Mouse (Mus musculus): ENCODE measurements around the gene Hist1h3b. TPM values are rescaled to one million over a fixed set of nuclear protein-coding genes. Genes with fewer than 3 reads are reported as not detected.
"Not testable (repeated sequence)": the region's sequence is repeated elsewhere in the genome, so short reads cannot be mapped to it uniquely, and the experiment has no call there.

The Hist1h3b gene
- total RNA-seq (2021), result 100 to 1,000 TPM; 390 to 424 TPM
- long read RNA-seq, experiment 1, partial matches to known transcripts, result 0 of 1 reads
- long read RNA-seq, experiment 1, other reads (novel, unspliced or antisense), result 0 of 1 reads
- long read RNA-seq, experiment 2, result 0 reads

DNA sequence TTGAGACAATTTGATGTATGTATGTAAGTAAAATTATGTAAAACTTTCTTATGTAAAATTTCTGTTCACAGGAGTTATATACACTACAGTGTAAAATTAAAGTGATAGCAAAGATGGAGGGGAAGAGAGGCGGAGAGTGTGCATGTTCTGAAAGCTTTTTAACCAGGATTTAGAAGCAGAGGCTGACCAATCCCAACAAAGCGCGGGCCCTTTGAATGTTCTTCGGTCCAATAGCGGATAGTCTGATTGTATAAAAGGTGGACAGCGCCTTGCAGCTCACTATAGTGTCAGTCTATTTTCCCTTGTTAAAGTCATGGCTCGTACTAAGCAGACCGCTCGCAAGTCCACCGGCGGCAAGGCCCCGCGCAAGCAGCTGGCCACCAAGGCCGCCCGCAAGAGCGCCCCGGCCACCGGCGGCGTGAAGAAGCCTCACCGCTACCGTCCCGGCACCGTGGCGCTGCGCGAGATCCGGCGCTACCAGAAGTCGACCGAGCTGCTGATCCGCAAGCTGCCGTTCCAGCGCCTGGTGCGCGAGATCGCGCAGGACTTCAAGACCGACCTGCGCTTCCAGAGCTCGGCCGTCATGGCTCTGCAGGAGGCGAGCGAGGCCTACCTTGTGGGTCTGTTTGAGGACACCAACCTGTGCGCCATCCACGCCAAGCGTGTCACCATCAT, at the start of gene Hist1h3b:
TSS of gene Hist1h3b (plus strand) at position 201 of the 675 bp plus-strand sequence.
- peak; percentile 93 for DNase-seq

DNA sequence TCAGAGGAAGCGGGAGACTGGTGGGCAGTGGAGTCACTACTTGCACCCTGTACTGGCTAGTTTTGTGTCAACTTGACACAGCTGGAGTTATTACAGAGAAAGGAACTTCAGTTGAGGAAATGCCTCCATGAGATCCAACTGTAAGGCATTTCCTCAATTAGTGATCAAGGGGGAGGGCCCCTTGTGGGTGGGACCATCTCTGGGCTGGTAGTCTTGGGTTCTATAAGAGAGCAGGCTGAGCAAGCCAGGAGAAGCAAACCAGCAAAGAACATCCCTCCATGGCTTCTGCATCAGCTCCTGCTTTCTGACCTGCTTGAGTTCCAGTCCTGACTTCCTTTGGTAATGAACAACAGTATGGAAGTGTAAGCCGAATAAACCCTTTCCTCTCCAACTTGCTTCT, 49.3 kb upstream of the Hist1h3b start:
- DNase-seq, result not testable (repeated sequence)

- DNase-seq, result no peak
These were observed 46.2 kb upstream of the Hist1h3b start for GRCm38 (mm10) chr13:23705751-23706356.

DNA sequence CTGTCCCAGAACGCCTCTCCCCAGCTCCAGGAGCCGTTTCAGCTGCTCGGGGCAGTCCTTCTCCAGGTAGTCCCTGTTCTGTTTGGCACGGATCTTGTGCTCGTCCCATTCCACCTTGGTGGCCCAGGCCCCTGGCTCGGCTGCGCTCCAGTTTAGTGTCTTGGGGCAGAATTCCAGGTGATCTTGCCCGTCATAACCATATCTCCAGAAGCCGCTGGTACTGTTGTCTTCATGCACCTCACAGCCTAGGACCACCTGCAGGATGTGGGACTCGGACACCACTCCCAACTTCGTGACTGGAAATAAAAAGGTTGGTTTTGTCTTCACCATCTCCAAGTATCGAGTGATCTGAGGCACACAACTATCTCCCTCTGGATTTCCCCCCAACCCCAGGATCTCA, 45.3 kb upstream of the Hist1h3b start:
- DNase-seq, result no peak

- no peak for DNase-seq
These were observed 44.0 kb upstream of the Hist1h3b start for GRCm38 (mm10) chr13:23708041-23708440.

DNA sequence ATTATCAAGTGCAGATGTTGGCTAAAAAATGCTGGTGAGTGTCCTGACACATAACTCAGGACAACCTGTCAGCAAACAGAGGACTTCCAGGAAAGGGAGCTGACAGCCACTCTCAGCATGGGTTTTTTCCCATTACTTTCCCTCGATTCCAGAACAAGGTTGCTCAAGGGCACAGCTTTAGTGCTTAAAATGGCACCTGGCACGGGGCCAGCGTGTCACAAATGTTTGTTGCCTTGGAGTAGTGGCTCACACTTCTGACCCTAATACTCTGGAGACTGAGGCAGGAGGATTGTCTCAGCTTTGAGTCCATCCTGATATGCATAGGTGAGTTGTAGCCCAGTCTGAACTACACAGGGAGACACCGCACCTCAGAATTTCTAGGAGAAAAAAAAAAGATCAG, 43.4 kb upstream of the Hist1h3b start:
- peak; percentile 51 for DNase-seq

DNA sequence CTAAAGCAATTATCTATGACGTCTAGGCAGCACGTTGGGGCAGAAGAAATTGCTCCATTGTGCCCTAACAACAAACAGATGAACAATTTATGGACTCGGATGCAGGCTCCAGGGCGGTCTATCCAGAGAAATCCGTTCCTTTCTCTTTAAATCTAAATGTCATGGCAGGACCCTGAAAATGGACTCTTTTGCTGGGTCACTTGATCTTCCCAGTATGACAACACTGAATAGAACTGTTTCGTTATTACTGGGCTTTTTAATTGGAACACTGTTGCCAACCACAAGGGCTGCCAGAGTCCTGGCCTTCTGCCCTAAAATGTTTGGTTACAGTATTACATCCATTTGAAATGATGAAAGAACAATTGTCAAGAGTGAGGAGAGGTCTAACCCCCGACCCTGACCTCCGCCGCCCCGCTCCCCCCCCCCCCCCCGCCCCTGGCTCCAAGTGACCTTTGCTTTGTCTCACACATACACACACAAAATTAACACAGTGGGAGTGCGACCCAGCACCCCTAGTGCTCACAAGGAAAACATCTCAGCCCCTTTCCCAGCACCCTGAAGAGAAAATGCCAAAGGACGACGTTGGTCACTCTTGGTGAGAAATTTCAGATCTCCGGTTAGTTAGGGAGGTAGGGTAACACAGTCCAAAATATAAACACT, 42.2 kb upstream of the Hist1h3b start:
- DNase-seq, result no peak

DNA sequence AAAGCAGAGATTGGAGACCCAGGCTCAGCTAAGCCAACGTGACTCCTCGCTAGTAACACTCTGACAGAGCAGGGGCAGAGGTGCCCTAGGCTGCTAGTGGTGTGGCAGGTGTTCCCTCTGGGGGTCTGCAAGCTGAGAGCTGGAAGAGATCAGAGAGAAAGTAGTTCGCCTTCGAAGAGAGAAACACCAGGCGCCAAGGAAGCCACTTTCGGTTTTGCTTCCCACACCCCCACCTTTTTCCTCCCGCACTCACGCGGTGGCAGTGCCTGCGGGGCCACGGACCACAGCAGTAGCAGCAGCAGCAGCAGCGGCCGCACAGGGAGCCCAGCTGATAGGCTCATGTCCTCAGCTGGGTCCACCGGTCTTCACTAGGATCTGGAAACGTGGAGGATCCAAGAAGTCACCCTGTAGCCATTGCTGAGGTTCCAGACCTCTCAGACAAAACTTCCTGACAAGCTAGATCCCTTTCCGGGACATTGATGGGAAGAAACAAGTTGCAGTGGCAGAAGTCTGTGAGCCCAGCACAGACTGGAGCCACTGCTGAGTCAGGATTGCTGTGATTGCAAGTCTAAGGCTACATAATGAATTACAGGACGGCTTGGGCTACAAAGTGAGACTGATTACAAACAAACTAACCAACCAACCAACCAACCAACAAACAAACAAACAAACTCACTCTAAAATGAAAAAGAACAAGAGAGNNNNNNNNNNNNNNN, 41.5 kb upstream of the Hist1h3b start, which contains the start of gene Hfe:
TSS of gene Hfe (minus strand) at position 481 of the 716 bp plus-strand sequence.
- peak; percentile 74 for DNase-seq

DNA sequence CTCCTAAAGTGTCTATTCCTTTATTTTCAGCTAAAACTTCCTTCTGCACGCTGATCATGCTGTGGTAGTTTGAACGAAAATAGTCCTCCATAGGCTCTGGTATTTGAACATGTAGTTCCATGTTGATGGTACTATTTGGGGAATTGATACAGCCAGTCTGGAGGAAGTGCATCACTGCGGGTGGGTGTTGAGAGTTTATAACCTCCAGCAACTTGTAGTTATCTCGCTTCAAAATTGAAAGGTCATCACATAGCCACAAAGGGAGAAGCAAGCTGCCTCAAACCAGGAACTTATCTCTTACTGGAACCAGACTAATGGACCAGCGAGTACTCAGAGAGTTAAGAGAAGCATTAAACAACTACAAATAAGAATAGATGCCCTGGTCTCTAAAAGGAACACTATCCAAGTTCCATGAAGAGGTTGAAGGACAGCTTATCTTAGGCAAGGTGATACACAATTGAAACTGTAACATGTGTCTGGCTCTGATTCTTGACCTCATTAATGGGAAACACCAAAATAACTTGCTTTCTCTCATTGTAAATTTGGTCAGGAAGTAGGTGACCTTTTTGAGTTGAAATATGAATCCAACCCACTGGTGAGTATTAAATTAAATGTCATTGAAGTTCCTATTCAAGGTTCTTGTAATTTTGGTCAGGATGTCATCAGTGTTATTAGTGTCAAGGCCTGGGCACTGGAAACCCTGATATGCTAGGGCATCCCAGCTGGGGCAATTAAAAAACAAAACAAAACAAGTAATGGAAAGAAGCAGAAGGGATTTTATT, 35.6 kb upstream of the Hist1h3b start:
- DNase-seq, result no peak

DNA sequence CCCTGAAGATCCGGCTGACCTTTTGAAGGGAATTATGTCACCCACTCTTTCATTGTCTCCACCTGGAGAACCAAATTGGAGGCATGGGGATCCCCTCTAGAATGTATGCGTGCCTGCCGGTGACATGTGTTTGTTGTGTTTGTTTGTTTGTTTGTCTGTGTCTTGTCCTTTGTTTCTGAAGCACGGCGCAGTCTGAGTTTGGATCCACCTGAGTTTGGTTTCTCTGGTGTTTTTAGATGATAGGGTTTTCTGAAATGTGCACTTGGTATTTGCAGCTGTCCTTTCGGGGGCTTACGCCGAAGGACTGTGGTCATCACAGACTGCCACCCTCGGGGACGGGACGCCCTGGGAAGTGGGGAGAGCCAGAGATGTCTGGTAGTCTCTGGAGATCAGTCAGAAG, 34.9 kb upstream of the Hist1h3b start:
- no peak for DNase-seq

- DNase-seq, result not testable (repeated sequence)
These were observed 34.3 kb upstream of the Hist1h3b start for GRCm38 (mm10) chr13:23717593-23718245.

DNA sequence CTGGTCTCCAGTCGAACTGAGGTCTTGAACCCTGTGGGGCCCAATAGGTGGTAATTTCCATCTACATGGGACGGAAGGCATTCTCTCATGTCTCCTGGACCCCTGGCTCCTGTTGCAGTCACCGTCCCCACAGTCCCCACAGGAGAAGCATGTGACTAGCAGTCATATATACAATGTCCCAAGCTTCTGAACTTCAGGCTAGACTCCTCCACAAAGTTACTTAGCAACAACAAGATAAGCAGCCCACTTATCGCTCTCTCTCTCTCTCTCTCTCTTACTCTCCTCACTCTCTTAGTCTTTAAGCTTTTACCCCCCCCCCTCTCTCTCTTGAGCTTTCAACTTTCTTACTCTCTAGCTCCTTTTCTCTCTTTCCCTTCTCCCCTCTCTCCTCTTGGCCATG, 27.8 kb upstream of the Hist1h3b start:
- no peak for DNase-seq

- DNase-seq, result no peak
These were observed 26.9 kb upstream of the Hist1h3b start for GRCm38 (mm10) chr13:23725213-23725612.

- no peak for DNase-seq
These were observed 23.4 kb upstream of the Hist1h3b start for GRCm38 (mm10) chr13:23728472-23729191.

GRCm38 (mm10) chr13:23729192-23729525, 22.9 kb upstream of the Hist1h3b start:
- no peak for DNase-seq

- DNase-seq, result no peak
These were observed 22.4 kb upstream of the Hist1h3b start for GRCm38 (mm10) chr13:23729706-23730105.

GRCm38 (mm10) chr13:23730479-23730878, 21.6 kb upstream of the Hist1h3b start:
- peak; percentile 52 for DNase-seq

- no peak for DNase-seq
These were observed 19.8 kb upstream of the Hist1h3b start for GRCm38 (mm10) chr13:23732156-23732804.

- no peak for DNase-seq
These were observed 15.0 kb upstream of the Hist1h3b start for GRCm38 (mm10) chr13:23737091-23737490.

GRCm38 (mm10) chr13:23738041-23738440, 14.0 kb upstream of the Hist1h3b start:
- no peak for DNase-seq

All from adrenal gland, postnatal 10 days (tissue).